Mouse (Mus musculus) heart, adult 2 months (tissue): ENCODE measurements around the gene Cldn19. TPM values are rescaled to one million over a fixed set of nuclear protein-coding genes. Genes with fewer than 3 reads are reported as not detected.
"Not testable (repeated sequence)": the region's sequence is repeated elsewhere in the genome, so short reads cannot be mapped to it uniquely, and the experiment has no call there.

Source experiments
- DNase-seq, 2 experiments: peaks; one replicate each; pipeline ENCODE4 v3.0.0; 2021
- H3K27ac ChIP-seq: fragments of 200-600 bp; 2 replicates; pipeline ENCODE4 v1.8.1; 2022
- H3K27me3 ChIP-seq: fragments of 200-500 bp; 2 replicates; pipeline ENCODE4 v1.6.1; 2012; ENCODE audit warnings: mild to moderate bottlenecking, low read length, inconsistent platforms, mixed read lengths; ENCODE audit not compliant: control insufficient read depth, insufficient read depth
- H3K36me3 ChIP-seq: fragments of 200-500 bp; 2 replicates; pipeline ENCODE4 v1.6.1; 2012; ENCODE audit warnings: low read length, inconsistent platforms; ENCODE audit not compliant: control insufficient read depth, insufficient read depth
- H3K4me1 ChIP-seq: fragments of 200-500 bp; 2 replicates; pipeline ENCODE4 v1.6.1; 2011; ENCODE audit warnings: low read length; ENCODE audit not compliant: control insufficient read depth, insufficient read depth
- H3K4me3 ChIP-seq: fragments of 200-600 bp; 2 replicates; pipeline ENCODE4 v1.8.1; 2022
- H3K79me2 ChIP-seq: fragments of 200-500 bp; replicated peaks from 2 replicates; pipeline ENCODE4 v1.6.1; 2012; ENCODE audit warnings: mild to moderate bottlenecking, inconsistent platforms, low read length, moderate library complexity, mixed read lengths; ENCODE audit not compliant: control insufficient read depth, insufficient read depth
- H3K9ac ChIP-seq: fragments of 200-500 bp; 2 replicates; pipeline ENCODE4 v1.6.1; 2012; ENCODE audit warnings: low read depth, mild to moderate bottlenecking, control low read depth, inconsistent platforms, low read length, mixed read lengths
- CTCF ChIP-seq: fragments of 200-600 bp; IDR thresholded peaks from 2 replicates; pipeline ENCODE4 v1.8.1; 2022; ENCODE audit warnings: antibody characterized with exemption, mild to moderate bottlenecking, moderate library complexity
- EP300 ChIP-seq: fragments of 200-500 bp; IDR thresholded peaks from 2 replicates; pipeline ENCODE4 v1.6.1; 2011; ENCODE audit warnings: low read depth, low read length, control low read depth; ENCODE audit not compliant: insufficient read depth
- POLR2A ChIP-seq: fragments of 200-500 bp; IDR thresholded peaks from 2 replicates; pipeline ENCODE4 v1.6.1; 2011; ENCODE audit warnings: mild to moderate bottlenecking, low read depth, low read length, control low read depth; ENCODE audit not compliant: insufficient read depth
- WGBS: fragments of 180-500 bp; shearing (Covaris S2); methylation state at CpG from one replicate; pipeline ENCODE4 v1.1.7; 2018; 5-methylcytosine and 5-hydroxymethylcytosine counted together
- intact Hi-C: fragments of 180-260 bp; cut with DNase I; formaldehyde crosslinking; loops from one replicate; pipeline ENCODE4 v1.15.1; 2025
- polyA plus RNA-seq: library from polyadenylated mRNA; depleted of rRNA; stranded (reverse); fragments of >200 nt; gene quantifications from 2 replicates; pipeline ENCODE4 v1.2.3, GENCODE M21; 2012
- total RNA-seq, 2 experiments: library from RNA; stranded (reverse); gene quantifications; 2 replicates each; pipeline ENCODE4 v1.2.3; 2021

Gene Cldn19
- total and polyA plus RNA-seq, 3 experiments = 0.37 TPM; not detected in 2

DNA sequence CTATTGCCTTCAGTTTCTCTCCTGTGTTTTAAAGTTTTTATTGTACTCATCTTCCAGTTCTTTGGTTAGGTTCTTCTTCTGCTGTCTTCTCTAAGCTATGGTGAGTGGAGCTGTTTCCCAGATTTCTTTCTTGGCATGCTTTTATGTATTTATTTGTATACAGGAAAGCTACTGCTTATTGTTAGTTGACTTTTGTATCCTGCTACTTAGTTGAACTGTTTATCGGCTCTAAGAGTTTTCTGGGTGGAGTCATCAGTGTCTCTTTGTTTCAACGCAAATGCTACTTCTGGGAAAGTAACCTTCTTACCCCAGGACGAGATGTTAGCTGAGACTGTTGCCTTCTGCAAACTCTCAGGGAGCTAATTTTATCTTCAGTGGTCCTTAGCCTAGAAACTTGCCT, 8.2 kb downstream of the Cldn19 start:
- peaks cover 16% of the 10 kb centered on the region for H3K4me1 ChIP-seq
- 44% methylated on average over 3 of the region's 3 CpGs for WGBS
- no peak overlapping the region for H3K9ac ChIP-seq
- no peak overlapping the region for H3K4me3 ChIP-seq
- intact Hi-C loops = no loop called here
- TF ChIP-seq EP300 (no peak), CTCF (no peak), POLR2A (no peak)
- H3K27ac ChIP-seq = peak overlapping the region; percentile 84
- H3K36me3 ChIP-seq = peaks cover 6% of the 10 kb centered on the region; the same call in 1 of the 2 replicates
- no peaks in the 10 kb centered on the region for H3K79me2 ChIP-seq
- H3K27me3 ChIP-seq = no peaks in the 10 kb centered on the region
- no peak for DNase-seq

DNA sequence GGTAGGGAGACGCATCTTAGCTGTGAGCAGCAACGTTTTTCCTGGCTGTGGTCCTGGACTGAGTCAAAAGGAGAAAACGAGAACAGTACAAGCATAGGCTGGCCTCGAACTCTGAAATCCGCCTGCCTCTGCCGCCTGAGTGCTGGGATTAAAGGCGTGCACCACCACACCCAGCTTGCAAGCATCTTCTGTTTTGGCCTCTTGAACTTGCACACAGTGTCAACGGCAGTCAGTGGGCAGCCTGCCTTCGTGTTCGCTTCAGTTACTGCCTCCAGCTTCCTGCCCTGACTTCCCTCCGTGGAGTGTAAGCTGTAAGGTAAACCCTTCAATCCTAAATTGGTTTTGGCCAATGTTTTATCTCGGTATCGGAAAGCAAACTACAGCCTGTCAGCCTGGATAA, 11.4 kb downstream of the Cldn19 start:
- Histone ChIP-seq H3K36me3 (peaks cover 6% of the 10 kb centered on the region; the same call in 1 of the 2 replicates), H3K4me1 (peaks cover 8% of the 10 kb centered on the region), H3K4me3 (no peak overlapping the region), H3K27ac (no peak overlapping the region; the same call in 1 of the 2 replicates), H3K27me3 (no peaks in the 10 kb centered on the region), H3K79me2 (no peaks in the 10 kb centered on the region), H3K9ac (no peak overlapping the region)
- intact Hi-C loops = no loop called here
- DNase-seq = no peak
- WGBS = 49% methylated on average over 13 of the region's 13 CpGs
- TF ChIP-seq POLR2A (no peak), EP300 (no peak), CTCF (no peak)

DNA sequence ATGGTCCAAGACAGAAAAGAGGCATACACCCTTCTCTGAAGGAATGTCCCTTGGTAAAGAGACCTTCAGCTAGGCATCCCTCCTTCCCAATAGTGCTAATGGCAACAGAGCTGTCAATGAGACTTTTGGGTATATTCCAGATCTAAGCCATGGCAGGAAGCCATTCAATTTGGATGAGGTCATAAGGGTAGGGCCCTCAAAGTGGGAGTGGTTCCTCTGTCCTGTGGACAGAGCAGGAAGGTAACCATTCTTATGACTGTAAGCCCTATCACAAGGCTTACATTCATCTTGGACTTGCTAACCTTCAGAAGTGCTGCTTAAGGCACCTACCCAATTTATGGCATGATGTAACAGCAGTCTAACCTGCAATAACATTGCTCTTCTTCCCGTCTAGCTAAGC, 19.4 kb downstream of the Cldn19 start:
- intact Hi-C loops = loop anchor here (1.0 to 2.0 kb wide), 2 partner anchors 13 to 28 kb away; no protein-coding TSS in a partner anchor
- peak overlapping the region; percentile 94 for H3K27ac ChIP-seq
- no peaks in the 10 kb centered on the region for H3K27me3 ChIP-seq
- 51% methylated on average over 1 of the region's 1 CpGs for WGBS
- TF ChIP-seq EP300 (peak; percentile 45; the same call in 1 of the 2 replicates), CTCF (no peak), POLR2A (peak; percentile 49; the same call in 1 of the 2 replicates)
- H3K4me3 ChIP-seq = no peak overlapping the region; the same call in 1 of the 2 replicates
- no peaks in the 10 kb centered on the region for H3K79me2 ChIP-seq
- H3K9ac ChIP-seq = peak overlapping the region; percentile 49
- peaks cover 33% of the 10 kb centered on the region for H3K36me3 ChIP-seq
- DNase-seq = peak in 1 of 2 experiments; percentile 57
- peaks cover 9% of the 10 kb centered on the region for H3K4me1 ChIP-seq

DNA sequence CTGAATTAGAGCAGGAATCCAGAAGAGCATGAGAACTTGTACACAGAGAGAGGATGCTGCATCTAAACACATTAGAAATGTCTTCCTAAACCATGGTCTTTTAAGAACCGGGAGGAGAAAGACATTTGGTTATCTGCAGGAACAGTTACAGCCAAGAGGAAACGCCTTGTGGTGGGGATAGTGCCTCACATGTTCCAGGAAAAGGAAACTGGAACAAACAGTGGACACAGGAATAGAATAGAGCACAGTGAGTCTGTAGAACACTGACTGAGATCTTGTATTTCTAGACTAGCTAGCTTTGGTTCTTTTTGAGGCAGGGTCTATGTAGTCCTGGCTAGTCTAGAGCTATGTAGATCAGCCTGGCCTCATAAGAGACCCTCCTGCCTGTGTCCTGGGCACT, 20.0 kb downstream of the Cldn19 start:
- H3K9ac ChIP-seq = peak overlapping the region; percentile 49
- no peak overlapping the region; the same call in 1 of the 2 replicates for H3K4me3 ChIP-seq
- intact Hi-C loops = loop anchor here (1.0 to 2.0 kb wide), 2 partner anchors 14 to 28 kb away; no protein-coding TSS in a partner anchor
- no peaks in the 10 kb centered on the region for H3K79me2 ChIP-seq
- H3K36me3 ChIP-seq = peaks cover 34% of the 10 kb centered on the region
- WGBS = 16% methylated on average over 2 of the region's 2 CpGs
- peak in 1 of 2 experiments; percentile 47 for DNase-seq
- H3K27ac ChIP-seq = peak overlapping the region; percentile 94
- peaks cover 9% of the 10 kb centered on the region for H3K4me1 ChIP-seq
- no peaks in the 10 kb centered on the region for H3K27me3 ChIP-seq
- TF ChIP-seq EP300 = no peak
- TF ChIP-seq POLR2A = peak; percentile 70; the same call in 1 of the 2 replicates
- peak; percentile 55 for TF ChIP-seq CTCF

DNA sequence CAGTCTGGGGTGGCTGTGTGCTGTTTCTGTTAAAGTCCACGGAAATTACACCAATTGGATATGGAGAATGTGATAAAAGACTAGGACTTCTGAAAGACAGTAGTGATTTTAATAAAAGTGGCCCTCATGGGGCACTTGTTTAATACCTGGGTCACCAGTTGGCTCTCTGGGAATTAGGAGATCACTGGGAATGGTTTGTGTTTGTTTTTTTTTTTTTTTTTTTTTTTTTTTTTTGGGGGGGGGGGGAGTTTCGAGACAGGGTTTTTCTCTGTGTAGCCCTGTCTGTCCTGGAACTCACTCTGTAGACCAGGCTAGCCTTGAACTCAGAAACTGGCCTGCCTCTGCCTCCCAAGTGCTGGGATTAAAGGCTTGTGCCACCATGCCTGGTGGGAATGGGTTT, 20.5 kb downstream of the Cldn19 start:
- Histone ChIP-seq H3K4me1 (peaks cover 9% of the 10 kb centered on the region), H3K36me3 (peaks cover 34% of the 10 kb centered on the region), H3K79me2 (no peaks in the 10 kb centered on the region), H3K27ac (peak overlapping the region; percentile 94), H3K27me3 (no peaks in the 10 kb centered on the region), H3K4me3 (no peak overlapping the region), H3K9ac (no peak overlapping the region; the same call in 1 of the 2 replicates)
- no peak for DNase-seq
- TF ChIP-seq CTCF (no peak), EP300 (no peak), POLR2A (no peak)
- WGBS = 47% methylated on average over 2 of the region's 2 CpGs
- intact Hi-C loops = loop anchor here (1.0 to 2.0 kb wide), 3 partner anchors 14 to 29 kb away; no protein-coding TSS in a partner anchor

DNA sequence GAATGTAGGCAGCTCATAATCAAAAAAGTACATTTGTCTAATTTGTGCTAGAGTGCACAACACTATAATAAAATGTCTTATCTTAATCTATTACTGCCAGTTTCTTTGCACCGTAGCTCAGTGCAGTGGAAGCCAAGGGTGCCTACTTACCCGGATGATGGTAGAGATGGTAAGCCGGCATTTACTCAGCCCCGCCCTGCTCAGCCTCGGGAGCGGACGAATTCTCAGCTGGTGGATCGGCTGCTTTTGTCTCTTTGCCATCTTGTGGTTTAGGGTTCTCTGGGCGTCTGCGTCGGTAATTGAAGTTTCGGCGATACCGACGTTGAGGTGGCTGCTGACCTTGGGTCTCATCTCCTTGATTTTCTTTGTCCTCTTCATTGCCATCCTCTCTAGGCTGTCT, 23.6 kb downstream of the Cldn19 start:
- WGBS = 89% methylated on average over 15 of the region's 15 CpGs
- H3K79me2 ChIP-seq, H3K4me1 ChIP-seq, H3K27ac ChIP-seq, H3K27me3 ChIP-seq, intact Hi-C loops, H3K9ac ChIP-seq, DNase-seq, H3K4me3 ChIP-seq: not testable (repeated sequence)
- peaks cover 37% of the 10 kb centered on the region for H3K36me3 ChIP-seq
